In genomic region chr1:191956871-191957270, GRCm38 (mm10) we compare ENCODE assay signal across 10 mouse cellular contexts. TPM values are rescaled to one million over a fixed set of nuclear protein-coding genes. Genes with fewer than 3 reads are reported as not detected.
DNase-seq lines count a peak whose midpoint lies in the region; ATAC-seq lines count a peak whose summit lies in the region.
"Had no signal": no experiment of that assay in that cellular context is flagged by ENCODE, and none has a peak within 500 bp of the region (broad histone marks: within the 10 kb centered on the region; RNA-seq: fewer than 3 reads in every experiment).

No protein-coding gene starts in this region.

- H3K36me3 ChIP-seq in hindbrain, embryonic 15.5 days, result no peaks in the 10 kb centered on the region
- no peaks in the 10 kb centered on the region for H3K36me3 ChIP-seq in hindbrain, embryonic 16.5 days (ENCODE audit: control insufficient read depth, insufficient read depth, low read length)
- no peaks in the 10 kb centered on the region for H3K36me3 ChIP-seq in embryonic facial prominence, embryonic 10.5 days (replicated peaks)
- H3K36me3 ChIP-seq: embryonic facial prominence, embryonic 13.5 days; limb, embryonic 12.5 days had no signal

- H3K4me2 ChIP-seq in hindbrain, embryonic 15.5 days, result no peak overlapping the region
- no peak overlapping the region for H3K4me2 ChIP-seq in hindbrain, embryonic 16.5 days (ENCODE audit: low read length)
- H3K4me2 ChIP-seq: embryonic facial prominence, embryonic 13.5 days; limb, embryonic 12.5 days had no signal

- H3K4me3 ChIP-seq in hindbrain, embryonic 15.5 days, result no peak overlapping the region
- H3K4me3 ChIP-seq in hindbrain, embryonic 16.5 days (ENCODE audit: low read length), result no peak overlapping the region
- H3K4me3 ChIP-seq in embryonic facial prominence, embryonic 10.5 days, result no peak overlapping the region
- H3K4me3 ChIP-seq: embryonic facial prominence, embryonic 13.5 days; limb, embryonic 12.5 days had no signal

- no peak overlapping the region for H3K9ac ChIP-seq in hindbrain, embryonic 15.5 days
- no peak overlapping the region for H3K9ac ChIP-seq in hindbrain, embryonic 16.5 days (ENCODE audit: low read depth, low read length)
- H3K9ac ChIP-seq: embryonic facial prominence, embryonic 13.5 days; limb, embryonic 12.5 days had no signal

- H3K4me1 ChIP-seq in hindbrain, embryonic 15.5 days (replicated peaks), result no peaks in the 10 kb centered on the region
- no peaks in the 10 kb centered on the region for H3K4me1 ChIP-seq in hindbrain, embryonic 16.5 days (ENCODE audit: control insufficient read depth, insufficient read depth, low read depth, low read length)
- peaks cover 4% of the 10 kb centered on the region for H3K4me1 ChIP-seq in embryonic facial prominence, embryonic 10.5 days
- H3K4me1 ChIP-seq: embryonic facial prominence, embryonic 13.5 days; limb, embryonic 12.5 days had no signal

- H3K27ac ChIP-seq in hindbrain, embryonic 15.5 days (replicated peaks), result 0 out of 2 replicates have a peak overlapping the region, but pooled peaks have one; percentile 34
- H3K27ac ChIP-seq in hindbrain, embryonic 16.5 days (ENCODE audit: low read depth, low read length), result no peak overlapping the region
- H3K27ac ChIP-seq in embryonic facial prominence, embryonic 10.5 days (replicated peaks), result peak overlapping the region; percentile 44; the same call in 1 of the 2 replicates
- H3K27ac ChIP-seq: limb, embryonic 12.5 days had no signal

- WGBS in hindbrain, embryonic 15.5 days, result 68% methylated on average over 2 of the region's 2 CpGs
- 85% methylated on average over 2 of the region's 2 CpGs for WGBS in hindbrain, embryonic 16.5 days
- 90% methylated on average over 2 of the region's 2 CpGs for WGBS in embryonic facial prominence, embryonic 10.5 days

- no peaks in the 10 kb centered on the region for H3K9me3 ChIP-seq in hindbrain, embryonic 15.5 days
- no peaks in the 10 kb centered on the region for H3K9me3 ChIP-seq in hindbrain, embryonic 16.5 days (ENCODE audit: control insufficient read depth, low read length)
- H3K9me3 ChIP-seq in embryonic facial prominence, embryonic 10.5 days, result no peaks in the 10 kb centered on the region
- H3K9me3 ChIP-seq: embryonic facial prominence, embryonic 13.5 days; limb, embryonic 12.5 days had no signal

- H3K27me3 ChIP-seq in hindbrain, embryonic 15.5 days, result no peaks in the 10 kb centered on the region
- H3K27me3 ChIP-seq in hindbrain, embryonic 16.5 days (replicated peaks; ENCODE audit: control insufficient read depth, insufficient read depth, low read length), result no peaks in the 10 kb centered on the region
- H3K27me3 ChIP-seq in embryonic facial prominence, embryonic 10.5 days (replicated peaks; ENCODE audit: low read depth, poor library complexity, severe bottlenecking), result no peaks in the 10 kb centered on the region
- H3K27me3 ChIP-seq: limb, embryonic 12.5 days had no signal

- no peak for ATAC-seq in hindbrain, embryonic 15.5 days (ENCODE audit: low FRiP score, low read depth)
- ATAC-seq in hindbrain, embryonic 16.5 days, result no peak

- no peak for DNase-seq in embryonic facial prominence, embryonic 10.5 days (ENCODE audit: low spot score)
- peak; percentile 95 for DNase-seq in kidney, adult 9 months
- DNase-seq in lung, postnatal 4 days, result peak; percentile 34 to 61
- DNase-seq in ovary, postnatal 10 days (ENCODE audit: low spot score), result no peak
- DNase-seq in thymus, postnatal 0 days (ENCODE audit: low spot score), result no peak
- DNase-seq in spleen, postnatal 36 days (ENCODE audit: low spot score in 2 of 2), result no peak

RNA-seq across cellular contexts. Expression of gene Rd3, which starts 20.3 kb away (rescaled TPM):
- polyA plus RNA-seq in hindbrain, embryonic 15.5 days (2015; fragmentation: Nextera tagmentation; extraction: Ambion mirVana), result 3.0 and 4.0 TPM in 2 replicates
- polyA plus RNA-seq in hindbrain, embryonic 16.5 days (2015; fragmentation: Nextera tagmentation; extraction: Ambion mirVana), result 3.7 and 4.1 TPM in 2 replicates
- polyA plus RNA-seq in embryonic facial prominence, embryonic 10.5 days (2016; fragmentation: Nextera tagmentation; extraction: Ambion mirVana), result 0.75 and 1.7 TPM in 2 replicates
- polyA plus RNA-seq in thymus, postnatal 0 days (2015; fragmentation: Nextera tagmentation; extraction: Ambion mirVana), result 2.3 and 3.7 TPM in 2 replicates

RNA-seq across cellular contexts. Expression of gene Slc30a1, which starts 50.3 kb away (rescaled TPM):
- 4.2 and 4.5 TPM in 2 replicates for polyA plus RNA-seq in hindbrain, embryonic 15.5 days (2015; fragmentation: Nextera tagmentation; extraction: Ambion mirVana)
- polyA plus RNA-seq in hindbrain, embryonic 16.5 days (2015; fragmentation: Nextera tagmentation; extraction: Ambion mirVana), result 2.0 and 2.2 TPM in 2 replicates
- polyA plus RNA-seq in embryonic facial prominence, embryonic 10.5 days (2016; fragmentation: Nextera tagmentation; extraction: Ambion mirVana), result 1.5 and 1.8 TPM in 2 replicates
- 1.6 and 2.6 TPM in 2 replicates for polyA plus RNA-seq in thymus, postnatal 0 days (2015; fragmentation: Nextera tagmentation; extraction: Ambion mirVana)

Comparison
In these comparisons a context has a peak if more than half of its experiments do, and no peak if none do; other contexts are left out.
1. DNase-seq: peak in kidney, adult 9 months (single experiment) and lung, postnatal 4 days (2 of 2); none in embryonic facial prominence, embryonic 10.5 days (single experiment), ovary, postnatal 10 days (single experiment), thymus, postnatal 0 days (single experiment) and spleen, postnatal 36 days (0 of 2).